Mouse (Mus musculus) retina, embryonic 14.5 days (tissue): ENCODE results near the gene Fam173a.
"Not testable (repeated sequence)": the region's sequence is repeated elsewhere in the genome, so short reads cannot be mapped to it uniquely, and the experiment has no call there.

ENCODE experiments used
- DNase-seq: peaks from one replicate; pipeline ENCODE4 v3.0.0-alpha.2; 2015; ENCODE audit warnings: low spot score

The Fam173a gene

GRCm38 (mm10) chr17:25760148-25760547 is 32.6 kb downstream of the Fam173a start:
- no peak for DNase-seq

DNA sequence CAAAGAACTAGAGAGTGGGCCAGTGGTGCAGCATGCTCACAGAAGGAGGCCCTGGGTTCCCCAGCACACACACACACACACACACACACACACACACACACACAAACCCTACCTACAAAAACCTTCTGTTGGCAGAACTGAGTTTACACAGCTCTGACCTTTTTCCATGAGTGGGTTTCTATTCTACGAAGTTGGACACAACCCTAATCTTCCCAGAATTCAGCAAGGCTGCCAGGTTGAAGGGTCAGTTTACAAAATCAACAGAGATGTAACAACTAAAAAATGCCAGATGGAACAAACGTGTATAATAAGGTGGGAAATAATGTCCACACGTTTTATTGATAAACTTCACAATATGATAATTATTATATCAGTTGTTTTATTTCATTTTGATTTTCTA is 35.0 kb downstream of the Fam173a start:
- DNase-seq, result no peak

DNA sequence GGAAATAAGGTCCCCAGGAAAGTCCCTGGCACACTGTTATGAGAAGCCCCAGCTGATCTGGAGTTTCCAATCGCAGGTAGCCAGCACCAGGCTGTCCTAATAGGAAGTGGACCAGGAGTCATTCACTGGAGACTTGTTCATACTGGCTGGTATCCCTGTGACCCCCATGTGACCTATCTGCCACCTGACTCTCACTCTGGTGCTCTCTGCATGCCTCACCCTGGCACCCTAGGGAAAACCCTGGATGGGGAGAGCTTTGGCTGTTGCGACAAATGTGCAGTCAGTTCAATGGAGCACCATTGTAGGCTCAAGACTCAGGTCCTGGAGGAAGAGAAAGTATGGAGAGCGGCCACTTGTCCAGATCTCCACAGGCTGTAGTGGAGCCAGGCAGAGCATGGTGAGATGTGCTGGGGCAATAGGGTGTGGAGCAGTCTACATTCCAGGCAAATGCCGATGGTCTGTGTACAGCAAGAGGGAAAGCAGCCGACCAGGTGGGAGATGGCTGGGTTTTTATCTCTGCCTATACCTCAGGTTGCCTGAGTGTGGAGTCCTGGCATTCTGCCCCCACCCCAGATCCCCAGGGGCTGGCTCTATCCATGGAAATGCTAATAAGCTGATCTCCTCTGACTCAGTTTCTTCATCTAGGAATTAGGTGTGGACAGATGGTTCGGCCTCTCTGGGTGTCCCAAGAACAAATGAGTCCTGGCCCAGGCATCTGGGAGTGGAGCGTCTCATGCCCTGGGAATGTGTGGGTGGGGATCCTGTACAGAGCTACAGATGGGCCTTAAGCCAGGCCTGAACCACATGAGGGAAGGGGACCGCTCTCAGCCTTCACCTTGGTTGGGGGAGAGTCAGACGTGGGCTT is 36.1 kb downstream of the Fam173a start:
- no peak for DNase-seq

- DNase-seq, result no peak
Observed at GRCm38 (mm10) chr17:25755627-25756377, 36.9 kb downstream of the Fam173a start.

- DNase-seq, result no peak
Observed at GRCm38 (mm10) chr17:25755086-25755485, 37.6 kb downstream of the Fam173a start.

DNA sequence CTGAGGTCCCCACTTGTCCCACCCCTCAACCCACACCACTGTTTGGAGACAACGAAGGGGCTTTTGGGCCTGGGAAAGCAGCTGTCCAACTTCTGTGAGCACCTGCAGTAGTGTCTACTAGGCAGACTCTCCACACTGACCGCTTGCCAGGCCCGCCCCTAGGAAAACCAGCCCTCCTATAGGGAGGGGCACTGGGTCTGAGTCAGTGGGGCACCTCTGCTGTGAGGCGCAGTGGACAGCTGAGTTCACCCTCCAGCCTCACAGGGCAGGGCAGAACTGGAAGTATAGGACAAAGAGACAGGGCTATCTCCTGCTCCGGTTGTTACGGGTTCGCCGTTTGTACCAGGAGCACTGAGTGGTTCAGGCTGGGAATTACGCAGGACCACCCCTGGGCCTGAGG is 38.5 kb downstream of the Fam173a start, which contains the start of gene Msln:
Gene Msln (minus strand): TSS at position 138 of the 400 bp plus-strand sequence.
- no peak for DNase-seq

DNA sequence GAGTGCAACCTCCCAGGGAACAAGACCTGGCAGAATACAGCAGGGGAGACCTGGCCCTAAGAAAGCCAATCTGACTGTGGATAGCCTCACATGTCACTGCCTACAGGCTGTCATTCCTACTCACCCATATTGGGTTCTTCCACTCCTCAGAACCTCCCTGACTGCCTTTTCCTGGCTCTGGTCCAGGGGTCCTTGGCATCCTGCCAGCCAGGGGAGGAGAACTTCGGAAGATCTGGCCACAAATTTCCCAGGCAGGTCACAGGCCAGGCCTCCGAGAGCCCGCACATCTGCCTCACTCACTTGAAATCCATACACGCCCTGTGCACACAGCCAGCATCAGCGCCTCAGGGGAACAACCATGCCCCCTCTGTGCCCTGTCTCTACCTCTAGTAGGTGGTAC is 41.3 kb downstream of the Fam173a start:
- no peak for DNase-seq

DNA sequence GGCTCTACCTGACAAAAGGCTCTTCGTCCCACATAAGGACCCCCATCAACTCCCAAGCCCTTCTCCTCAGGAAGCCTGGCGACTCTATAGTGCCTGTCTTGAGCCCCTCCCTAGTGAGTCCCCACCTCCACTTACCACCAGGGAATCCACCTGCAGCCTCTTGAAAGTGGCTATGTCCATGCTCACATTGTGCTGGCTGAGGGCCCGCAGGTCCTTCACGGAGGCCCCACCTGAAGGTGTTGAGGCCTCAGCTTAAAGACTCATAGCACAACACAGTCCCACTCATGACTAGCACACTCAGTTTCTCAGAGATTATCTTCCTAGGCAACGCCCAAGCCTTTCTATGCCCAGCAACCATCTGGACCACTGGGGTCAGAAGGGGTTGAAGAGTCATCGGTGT is 43.4 kb downstream of the Fam173a start:
- DNase-seq, result no peak

- DNase-seq, result no peak
Observed at GRCm38 (mm10) chr17:25748238-25748637, 44.5 kb downstream of the Fam173a start.

- no peak for DNase-seq
Observed at GRCm38 (mm10) chr17:25744311-25744710, 48.4 kb downstream of the Fam173a start.

DNA sequence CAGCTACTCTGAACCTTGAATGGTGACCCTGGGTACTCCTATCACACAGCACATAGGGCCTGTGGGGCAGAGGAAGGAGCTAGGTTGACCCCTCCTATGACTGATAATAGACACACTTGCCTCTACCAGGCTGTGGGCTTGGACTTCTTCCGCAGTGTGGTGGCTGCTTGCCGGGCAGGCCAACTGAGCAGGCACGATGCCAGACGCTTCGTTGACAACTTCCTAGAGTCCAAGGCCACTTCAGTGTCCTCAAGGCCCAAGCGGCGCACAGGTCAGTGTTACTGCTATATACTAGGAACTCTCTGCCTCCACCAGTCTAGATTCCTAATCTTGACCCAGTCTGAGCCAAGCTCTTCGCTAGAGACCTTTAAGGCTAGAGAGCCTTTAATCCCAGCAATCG is 48.9 kb downstream of the Fam173a start:
- DNase-seq, result no peak

- not testable (repeated sequence) for DNase-seq
Observed at GRCm38 (mm10) chr17:25741471-25741870, 51.2 kb downstream of the Fam173a start.
